Mouse (Mus musculus) stomach, postnatal 0 days (tissue): ENCODE measurements around the gene Adora2a. TPM values are rescaled to one million over a fixed set of nuclear protein-coding genes. Genes with fewer than 3 reads are reported as not detected.

Source experiments
- ATAC-seq: fragments of 200-750 bp; cut with Nextera tagmentation; 2 replicates; pipeline ENCODE4 v1.8.0; 2017; ENCODE audit not compliant: low FRiP score, low TSS enrichment
- DNase-seq: peaks from one replicate; pipeline ENCODE4 v3.0.0-alpha.2; 2016; ENCODE audit warnings: low spot score
- H3K27ac ChIP-seq: fragments of 300-500 bp; sonication (generic); replicated peaks from 2 replicates; pipeline ENCODE4 v1.5.1; 2014; ENCODE audit warnings: mild to moderate bottlenecking, control low read depth
- H3K27me3 ChIP-seq: fragments of 300-500 bp; sonication (generic); 2 replicates; pipeline ENCODE4 v1.6.1; 2014; ENCODE audit warnings: low read length; ENCODE audit not compliant: control insufficient read depth, insufficient read depth
- H3K36me3 ChIP-seq: fragments of 300-500 bp; sonication (generic); 2 replicates; pipeline ENCODE4 v1.6.1; 2014; ENCODE audit warnings: low read length, mixed read lengths; ENCODE audit not compliant: control insufficient read depth, insufficient read depth
- H3K4me1 ChIP-seq: fragments of 300-500 bp; sonication (generic); replicated peaks from 2 replicates; pipeline ENCODE4 v1.6.1; 2014; ENCODE audit warnings: antibody characterized with exemption; ENCODE audit not compliant: control insufficient read depth, insufficient read depth
- H3K4me2 ChIP-seq: fragments of 300-500 bp; sonication (generic); replicated peaks from 2 replicates; pipeline ENCODE4 v1.6.1; 2014; ENCODE audit warnings: low read depth, mild to moderate bottlenecking, control low read depth, moderate library complexity
- H3K4me3 ChIP-seq: fragments of 300-500 bp; sonication (generic); 2 replicates; pipeline ENCODE4 v1.5.1; 2014; ENCODE audit warnings: low read depth, low read length, control low read depth
- H3K9ac ChIP-seq: fragments of 300-500 bp; sonication (generic); 2 replicates; pipeline ENCODE4 v1.6.1; 2014; ENCODE audit warnings: mild to moderate bottlenecking, low read length, control low read depth, mixed read lengths
- H3K9me3 ChIP-seq: fragments of 300-500 bp; sonication (generic); 2 replicates; pipeline ENCODE4 v1.6.1; 2016; ENCODE audit warnings: low read length; ENCODE audit not compliant: control insufficient read depth
- CTCF ChIP-seq: IDR thresholded peaks from 2 replicates; pipeline ENCODE4 v1.5.1; 2016; ENCODE audit warnings: antibody characterized with exemption, low read depth, mild to moderate bottlenecking, moderate library complexity
- EP300 ChIP-seq: optimal IDR thresholded peaks from 2 replicates; pipeline ENCODE3; 2016; ENCODE audit warnings: antibody characterized with exemption
- WGBS: fragments of 180-500 bp; shearing (Covaris S2); extraction: QIAGEN DNeasy Blood & Tissue Kit; methylation state at CpG from one replicate; pipeline ENCODE4 v1.1.7; 2014; 5-methylcytosine and 5-hydroxymethylcytosine counted together
- polyA plus RNA-seq: library from polyadenylated mRNA; unstranded; fragments of >200 nt; fragmentation: Nextera tagmentation; extraction: Ambion mirVana; gene quantifications from 2 replicates; pipeline ENCODE4 v1.2.1, GENCODE M21; 2015

Adora2a gene
- polyA plus RNA-seq, 1 experiment from 2014 or later = 0.82 TPM

DNA sequence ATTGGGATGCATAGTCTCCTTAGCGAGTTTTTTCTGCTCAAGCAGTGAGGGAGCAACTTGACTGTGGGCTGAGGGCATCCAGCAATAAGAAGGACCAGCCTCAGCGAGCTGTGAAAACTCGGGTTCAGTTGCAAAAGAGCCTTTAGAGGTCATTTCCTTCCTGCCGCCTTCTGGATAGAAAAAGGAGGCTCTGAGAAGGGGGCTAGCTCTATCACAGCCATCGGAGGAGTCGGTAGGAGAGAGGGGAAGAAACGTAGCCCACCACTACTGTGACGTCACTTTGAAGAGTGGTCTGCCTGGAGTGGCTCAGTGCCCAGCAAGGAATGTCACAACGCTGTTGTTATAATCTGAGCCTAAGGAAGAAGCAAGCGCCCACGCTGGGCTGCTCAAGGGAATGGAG, 10.4 kb downstream of the Adora2a start:
- H3K4me3 ChIP-seq = no peak overlapping the region
- no peaks in the 10 kb centered on the region for H3K27me3 ChIP-seq
- WGBS = 69% methylated on average over 11 of the region's 11 CpGs
- H3K4me2 ChIP-seq = no peak overlapping the region
- H3K4me1 ChIP-seq = no peaks in the 10 kb centered on the region
- ATAC-seq (no peak), DNase-seq (no peak)
- no peak overlapping the region for H3K27ac ChIP-seq
- no peaks in the 10 kb centered on the region for H3K36me3 ChIP-seq
- TF ChIP-seq EP300 = no peak
- TF ChIP-seq CTCF = no peak
- no peak overlapping the region for H3K9ac ChIP-seq
- H3K9me3 ChIP-seq = no peaks in the 10 kb centered on the region

DNA sequence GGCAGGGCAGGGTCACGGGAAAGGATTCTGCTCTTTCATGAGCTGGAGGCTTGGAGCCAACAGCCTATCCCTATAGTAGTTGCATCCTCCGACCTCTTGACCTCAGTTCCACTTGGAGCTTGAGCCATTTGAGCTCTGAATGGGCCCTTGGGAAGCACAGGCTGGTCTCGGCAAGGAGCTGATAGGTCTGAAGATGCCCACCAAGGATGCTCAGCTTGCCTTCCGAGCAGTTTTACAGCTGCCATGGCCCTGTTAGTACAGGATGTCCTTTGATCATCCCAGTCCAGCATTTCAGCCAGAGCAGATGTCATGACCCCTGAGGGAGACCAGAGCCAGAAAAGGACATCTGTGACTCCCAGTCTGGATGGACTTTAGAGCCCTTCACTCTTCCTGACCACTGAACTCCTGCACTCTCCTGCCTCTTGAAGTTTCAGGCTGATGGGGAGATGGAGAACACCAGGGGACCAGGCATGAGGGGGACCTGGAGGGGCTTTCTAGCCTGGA, 11.6 kb downstream of the Adora2a start:
- Histone ChIP-seq H3K27ac (no peak overlapping the region), H3K36me3 (no peaks in the 10 kb centered on the region), H3K9me3 (no peaks in the 10 kb centered on the region), H3K4me3 (no peak overlapping the region), H3K4me2 (no peak overlapping the region), H3K27me3 (no peaks in the 10 kb centered on the region), H3K4me1 (no peaks in the 10 kb centered on the region), H3K9ac (no peak overlapping the region)
- no peak for DNase-seq
- 59% methylated on average over 4 of the region's 4 CpGs for WGBS
- no peak for ATAC-seq
- TF ChIP-seq CTCF (no peak), EP300 (no peak)

DNA sequence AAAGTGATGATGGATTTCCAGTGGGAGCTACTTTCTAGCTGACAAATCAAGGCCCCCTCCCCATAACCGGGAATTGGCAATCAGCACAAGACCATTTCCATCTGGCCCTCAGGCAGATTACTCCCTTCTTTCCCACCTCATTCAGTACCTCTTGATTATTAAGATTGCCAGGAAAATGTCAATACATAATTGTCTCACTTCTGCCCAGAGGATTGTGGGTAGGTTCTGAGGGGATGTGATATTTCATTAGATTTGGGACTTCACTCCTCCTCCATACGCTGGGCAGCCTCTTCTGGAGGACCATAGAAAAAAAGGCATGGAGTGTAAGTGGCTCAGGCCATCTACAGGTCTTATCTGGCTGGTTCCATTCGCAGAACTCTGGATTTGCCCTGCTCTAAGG, 15.6 kb downstream of the Adora2a start:
- DNase-seq = no peak
- H3K9me3 ChIP-seq = no peaks in the 10 kb centered on the region
- no peak overlapping the region for H3K27ac ChIP-seq
- no peak overlapping the region for H3K4me3 ChIP-seq
- TF ChIP-seq CTCF (no peak), EP300 (no peak)
- no peaks in the 10 kb centered on the region for H3K4me1 ChIP-seq
- WGBS = 84% methylated on average over 3 of the region's 3 CpGs
- no peak for ATAC-seq
- no peak overlapping the region for H3K9ac ChIP-seq
- H3K27me3 ChIP-seq = no peaks in the 10 kb centered on the region
- no peaks in the 10 kb centered on the region for H3K36me3 ChIP-seq
- H3K4me2 ChIP-seq = no peak overlapping the region

DNA sequence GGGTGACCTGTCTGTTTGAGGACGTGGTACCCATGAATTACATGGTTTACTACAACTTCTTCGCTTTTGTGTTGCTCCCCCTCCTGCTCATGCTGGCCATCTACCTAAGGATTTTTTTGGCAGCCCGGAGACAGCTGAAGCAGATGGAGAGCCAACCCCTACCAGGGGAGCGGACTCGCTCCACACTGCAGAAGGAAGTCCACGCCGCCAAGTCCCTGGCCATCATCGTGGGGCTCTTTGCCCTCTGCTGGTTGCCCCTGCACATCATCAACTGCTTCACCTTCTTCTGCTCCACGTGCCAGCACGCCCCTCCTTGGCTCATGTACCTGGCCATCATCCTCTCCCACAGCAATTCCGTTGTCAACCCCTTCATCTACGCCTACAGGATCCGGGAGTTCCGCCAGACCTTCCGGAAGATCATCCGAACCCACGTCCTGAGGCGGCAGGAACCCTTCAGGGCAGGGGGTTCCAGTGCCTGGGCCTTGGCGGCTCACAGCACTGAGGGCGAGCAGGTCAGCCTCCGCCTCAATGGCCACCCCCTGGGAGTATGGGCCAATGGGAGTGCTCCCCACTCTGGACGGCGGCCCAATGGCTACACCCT, 16.6 kb downstream of the Adora2a start:
- Histone ChIP-seq H3K27me3 (no peaks in the 10 kb centered on the region), H3K4me1 (no peaks in the 10 kb centered on the region), H3K27ac (no peak overlapping the region), H3K36me3 (no peaks in the 10 kb centered on the region), H3K9ac (no peak overlapping the region), H3K9me3 (no peaks in the 10 kb centered on the region), H3K4me2 (no peak overlapping the region), H3K4me3 (no peak overlapping the region)
- ATAC-seq = 0 out of 2 replicates have a peak, but pooled peaks have one; percentile 10
- DNase-seq = no peak
- 89% methylated on average over 23 of the region's 23 CpGs for WGBS
- TF ChIP-seq CTCF (no peak), EP300 (no peak)

DNA sequence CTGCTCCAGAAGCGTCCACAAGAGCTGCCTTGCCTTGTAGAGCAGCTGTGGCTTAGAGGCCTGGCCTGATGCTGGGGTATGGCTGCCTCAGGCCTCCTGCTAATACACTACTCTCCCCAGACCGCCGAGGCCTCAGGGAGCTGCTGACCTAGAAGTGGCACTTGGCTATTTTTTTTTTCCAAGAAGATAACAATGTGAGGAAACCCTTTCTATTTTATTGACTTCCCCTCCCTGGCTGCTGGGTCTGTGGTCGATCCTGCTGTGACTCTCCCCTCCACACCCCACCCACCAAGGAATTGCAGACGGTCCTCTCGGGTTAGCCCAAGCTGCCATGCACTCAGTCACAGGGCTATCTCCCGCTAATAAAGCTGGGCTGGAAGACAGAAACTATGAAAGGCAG, 17.5 kb downstream of the Adora2a start:
- H3K4me3 ChIP-seq = no peak overlapping the region
- ATAC-seq (no peak), DNase-seq (no peak)
- H3K4me1 ChIP-seq = no peaks in the 10 kb centered on the region
- H3K9me3 ChIP-seq = no peaks in the 10 kb centered on the region
- no peak for TF ChIP-seq CTCF
- TF ChIP-seq EP300 = no peak
- H3K4me2 ChIP-seq = no peak overlapping the region
- 60% methylated on average over 7 of the region's 7 CpGs for WGBS
- H3K36me3 ChIP-seq = no peaks in the 10 kb centered on the region
- no peak overlapping the region for H3K27ac ChIP-seq
- H3K27me3 ChIP-seq = no peaks in the 10 kb centered on the region
- no peak overlapping the region for H3K9ac ChIP-seq

DNA sequence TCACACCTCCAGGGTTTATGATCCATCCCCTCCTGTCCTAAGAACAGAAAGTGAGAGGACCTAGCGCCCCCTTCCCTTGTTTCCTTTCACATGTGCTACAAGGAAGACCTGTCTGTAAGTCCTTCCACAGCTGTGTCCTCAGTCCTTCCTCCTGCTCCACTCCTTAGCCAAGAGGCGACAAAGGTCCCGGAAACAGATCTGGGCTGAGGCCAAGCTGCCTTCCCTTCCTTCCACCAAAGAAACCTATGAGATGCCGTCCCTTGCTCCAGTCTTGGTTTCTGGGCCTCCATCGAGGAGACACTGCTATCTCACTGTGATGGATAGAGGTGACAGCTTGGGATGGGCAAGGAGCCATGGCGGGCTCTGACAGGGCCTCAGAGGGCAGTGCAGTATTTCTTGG, 18.4 kb downstream of the Adora2a start:
- Histone ChIP-seq H3K9me3 (no peaks in the 10 kb centered on the region), H3K9ac (no peak overlapping the region), H3K27me3 (no peaks in the 10 kb centered on the region), H3K4me1 (no peaks in the 10 kb centered on the region), H3K27ac (no peak overlapping the region), H3K4me3 (no peak overlapping the region), H3K4me2 (no peak overlapping the region), H3K36me3 (no peaks in the 10 kb centered on the region)
- DNase-seq (no peak), ATAC-seq (no peak)
- TF ChIP-seq EP300 = no peak
- no peak for TF ChIP-seq CTCF
- 81% methylated on average over 6 of the region's 6 CpGs for WGBS
